Mouse (Mus musculus): Measurements from ENCODE around the gene Wtip. TPM values are rescaled to one million over a fixed set of nuclear protein-coding genes. Genes with fewer than 3 reads are reported as not detected.
"Not testable (repeated sequence)": the region's sequence is repeated elsewhere in the genome, so short reads cannot be mapped to it uniquely, and the experiment has no call there.

Gene Wtip
- polyA plus RNA-seq, 1 experiment, result 35.5 TPM

DNA sequence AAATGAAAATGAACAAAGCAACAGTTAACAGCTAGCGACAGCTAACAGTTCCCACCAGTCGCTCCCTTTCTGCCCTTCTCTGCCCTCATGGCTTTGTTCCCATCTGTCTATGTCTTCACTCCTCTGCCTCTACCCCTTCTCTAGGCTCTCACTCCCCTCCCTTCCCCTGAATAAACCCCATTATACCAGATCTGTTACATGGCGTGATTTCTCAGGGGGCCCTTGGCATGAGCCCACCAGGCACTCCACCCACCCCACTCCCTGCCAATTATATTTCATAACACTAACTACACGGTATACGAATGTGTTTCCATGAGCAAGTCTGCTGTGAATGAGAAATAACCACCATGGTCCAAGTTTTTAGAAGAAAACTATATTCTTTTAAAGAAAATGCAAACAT is 23.9 kb downstream of the Wtip start:
- peak; percentile 35 for DNase-seq (ENCODE audit: low read depth)
- TF ChIP-seq CTCF (IDR thresholded peaks at IDR 0.05; ENCODE audit: borderline replicate concordance, extremely low read depth, insufficient read depth, insufficient read length) (no peak), POLR2A (IDR thresholded peaks at IDR 0.05; ENCODE audit: borderline replicate concordance, extremely low read depth, insufficient read depth, insufficient read length, poor library complexity, severe bottlenecking) (no peak)

DNA sequence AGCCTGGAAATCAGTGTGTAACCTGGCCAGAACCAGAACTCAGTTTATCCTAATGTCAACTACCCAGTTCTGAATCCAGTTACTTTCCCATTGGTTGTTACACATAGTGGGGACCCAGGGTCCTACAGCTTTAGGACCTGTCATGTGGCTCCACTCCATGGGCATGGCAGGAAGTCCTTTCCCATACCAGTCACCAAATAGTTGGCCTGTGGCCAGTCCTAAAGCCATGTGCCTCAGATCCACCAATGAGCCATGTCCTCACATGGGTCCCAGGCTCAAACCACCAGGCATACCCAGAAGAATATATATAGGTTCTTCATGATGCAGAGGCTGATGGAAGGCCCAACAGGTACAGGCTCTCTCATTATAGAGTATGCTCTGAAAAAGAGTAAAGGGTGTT is 31.8 kb downstream of the Wtip start:
- DNase-seq (ENCODE audit: low read depth), result no peak
- TF ChIP-seq POLR2A (IDR thresholded peaks at IDR 0.05; ENCODE audit: borderline replicate concordance, extremely low read depth, insufficient read depth, insufficient read length, poor library complexity, severe bottlenecking) (no peak), CTCF (IDR thresholded peaks at IDR 0.05; ENCODE audit: borderline replicate concordance, extremely low read depth, insufficient read depth, insufficient read length) (no peak)

- DNase-seq (ENCODE audit: low read depth), result no peak
- TF ChIP-seq CTCF (IDR thresholded peaks at IDR 0.05; ENCODE audit: borderline replicate concordance, extremely low read depth, insufficient read depth, insufficient read length) (no peak), POLR2A (IDR thresholded peaks at IDR 0.05; ENCODE audit: borderline replicate concordance, extremely low read depth, insufficient read depth, insufficient read length, poor library complexity, severe bottlenecking) (no peak)
Measured at GRCm38 (mm10) chr7:34100002-34100401, 33.1 kb downstream of the Wtip start.

DNA sequence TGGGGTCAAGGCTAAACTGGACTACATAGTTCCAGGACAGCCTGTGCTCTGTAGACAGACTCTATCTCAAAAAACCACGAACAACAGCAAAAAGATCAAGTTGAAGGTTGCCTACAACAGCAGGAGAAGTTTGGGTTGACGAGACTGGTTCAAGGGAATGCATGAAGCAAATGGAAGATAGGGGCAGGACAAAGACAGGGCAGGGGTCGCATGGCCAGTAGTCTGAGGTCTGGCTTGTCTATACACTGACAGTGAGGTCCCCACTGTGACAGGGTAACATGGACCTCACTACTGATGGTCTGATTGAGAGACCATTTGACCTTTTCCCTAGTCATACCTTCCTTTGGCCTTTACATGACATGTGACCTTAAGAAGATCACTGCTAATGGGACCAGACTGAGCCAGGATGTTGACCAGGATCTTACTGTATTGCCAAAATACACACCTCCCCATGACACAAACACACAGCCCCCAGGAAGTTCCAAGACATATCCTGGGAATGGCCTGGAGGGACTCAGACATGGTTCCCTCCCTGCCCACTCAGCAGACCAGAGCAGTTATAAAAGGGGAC is 38.1 kb downstream of the Wtip start, which contains the start of gene Scgb1b30:
Scgb1b30 (plus strand) TSS at position 521 of the 571 bp plus-strand sequence.
- no peak for DNase-seq (ENCODE audit: low read depth)
- TF ChIP-seq CTCF (IDR thresholded peaks at IDR 0.05; ENCODE audit: borderline replicate concordance, extremely low read depth, insufficient read depth, insufficient read length) (no peak), POLR2A (IDR thresholded peaks at IDR 0.05; ENCODE audit: borderline replicate concordance, extremely low read depth, insufficient read depth, insufficient read length, poor library complexity, severe bottlenecking) (no peak)

- not testable (repeated sequence) for DNase-seq (ENCODE audit: low read depth)
Measured at GRCm38 (mm10) chr7:34068132-34068531, 64.9 kb downstream of the Wtip start.

Other genes with a start within 250 kb of the Wtip start
- gene Scgb2b26, start 188.2 kb downstream of the Wtip start, polyA plus RNA-seq (2012; rRNA removed), result not detected in 2 replicates
- gene Scgb2b27, start 119.3 kb downstream of the Wtip start, polyA plus RNA-seq (2012; rRNA removed), result not detected in 2 replicates
- gene Scgb1b27, start 111.8 kb downstream of the Wtip start, polyA plus RNA-seq (2012; rRNA removed), result not detected in 2 replicates
- gene Scgb1b30, start 37.8 kb downstream of the Wtip start, polyA plus RNA-seq (2012; rRNA removed), result not detected in 2 replicates
- 133 and 136 TPM in 2 replicates for gene Uba2, start 36.3 kb upstream of the Wtip start, polyA plus RNA-seq (2012; rRNA removed)
- gene Pdcd2l, start 63.4 kb upstream of the Wtip start, polyA plus RNA-seq (2012; rRNA removed), result 48.7 and 66.3 TPM in 2 replicates
- 209 and 273 TPM in 2 replicates for gene Gpi1, start 97.1 kb upstream of the Wtip start, polyA plus RNA-seq (2012; rRNA removed)
- gene Gm6096, start 117.8 kb upstream of the Wtip start, polyA plus RNA-seq (2012; rRNA removed), result not detected in 2 replicates
- 37.5 and 45.5 TPM in 2 replicates for gene 4931406P16Rik, start 180.3 kb upstream of the Wtip start, polyA plus RNA-seq (2012; rRNA removed)

Measured in brain, embryonic 14.5 days (tissue).